Mouse (Mus musculus): ENCODE results near the gene Lrrc4c. TPM values are rescaled to one million over a fixed set of nuclear protein-coding genes. Genes with fewer than 3 reads are reported as not detected.

The Lrrc4c gene
- total and polyA plus RNA-seq, 2 experiments from 2014 or later: 0.08 to 0.66 TPM

GRCm38 (mm10) chr2:96876062-96876461 is 558.1 kb downstream of the Lrrc4c start:
- no peak overlapping the region for H3K4me3 ChIP-seq (ENCODE audit: low read depth, low read length)
- TF ChIP-seq EP300 (IDR thresholded peaks at IDR 0.05; ENCODE audit: low read depth): no peak
- no peak for TF ChIP-seq CTCF (IDR thresholded peaks at IDR 0.05; ENCODE audit: low read depth)
- ATAC-seq (ENCODE audit: insufficient read depth, low read depth) (no peak), DNase-seq (ENCODE audit: low spot score) (no peak)
- no peaks in the 10 kb centered on the region for H3K27me3 ChIP-seq (ENCODE audit: control insufficient read depth, insufficient read depth, low read length)
- no peak overlapping the region for H3K27ac ChIP-seq (ENCODE audit: low read depth)
- H3K9ac ChIP-seq (replicated peaks; ENCODE audit: low read depth, low read length): no peak overlapping the region
- H3K36me3 ChIP-seq (replicated peaks; ENCODE audit: control insufficient read depth, insufficient read depth, low read length): no peaks in the 10 kb centered on the region
- H3K4me1 ChIP-seq (ENCODE audit: control insufficient read depth, insufficient read depth): no peaks in the 10 kb centered on the region
- no peak overlapping the region for H3K4me2 ChIP-seq (ENCODE audit: low read depth, low read length)
- H3K9me3 ChIP-seq (replicated peaks; ENCODE audit: control insufficient read depth, low read length): no peaks in the 10 kb centered on the region
- 62% methylated on average over 1 of the region's 1 CpGs for WGBS

- Histone ChIP-seq H3K27ac (ENCODE audit: low read depth) (no peak overlapping the region), H3K4me2 (ENCODE audit: low read depth, low read length) (no peak overlapping the region), H3K9ac (replicated peaks; ENCODE audit: low read depth, low read length) (no peak overlapping the region), H3K4me1 (ENCODE audit: control insufficient read depth, insufficient read depth) (no peaks in the 10 kb centered on the region), H3K9me3 (replicated peaks; ENCODE audit: control insufficient read depth, low read length) (no peaks in the 10 kb centered on the region), H3K4me3 (ENCODE audit: low read depth, low read length) (no peak overlapping the region), H3K27me3 (ENCODE audit: control insufficient read depth, insufficient read depth, low read length) (no peaks in the 10 kb centered on the region), H3K36me3 (replicated peaks; ENCODE audit: control insufficient read depth, insufficient read depth, low read length) (no peaks in the 10 kb centered on the region)
- no peak for DNase-seq (ENCODE audit: low spot score)
- 71% methylated on average over 3 of the region's 3 CpGs for WGBS
- ATAC-seq (ENCODE audit: insufficient read depth, low read depth): no peak
- TF ChIP-seq EP300 (IDR thresholded peaks at IDR 0.05; ENCODE audit: low read depth) (no peak), CTCF (IDR thresholded peaks at IDR 0.05; ENCODE audit: low read depth) (no peak)
Measured at GRCm38 (mm10) chr2:96949531-96949930, 631.6 kb downstream of the Lrrc4c start.

GRCm38 (mm10) chr2:96999521-96999920 is 681.6 kb downstream of the Lrrc4c start:
- H3K4me3 ChIP-seq (ENCODE audit: low read depth, low read length): no peak overlapping the region
- DNase-seq (ENCODE audit: low spot score) (no peak), ATAC-seq (ENCODE audit: insufficient read depth, low read depth) (no peak)
- no peaks in the 10 kb centered on the region for H3K4me1 ChIP-seq (ENCODE audit: control insufficient read depth, insufficient read depth)
- no peaks in the 10 kb centered on the region for H3K27me3 ChIP-seq (ENCODE audit: control insufficient read depth, insufficient read depth, low read length)
- H3K9ac ChIP-seq (replicated peaks; ENCODE audit: low read depth, low read length): no peak overlapping the region
- no peaks in the 10 kb centered on the region for H3K9me3 ChIP-seq (replicated peaks; ENCODE audit: control insufficient read depth, low read length)
- H3K27ac ChIP-seq (ENCODE audit: low read depth): no peak overlapping the region
- TF ChIP-seq EP300 (IDR thresholded peaks at IDR 0.05; ENCODE audit: low read depth): no peak
- TF ChIP-seq CTCF (IDR thresholded peaks at IDR 0.05; ENCODE audit: low read depth): no peak
- no peaks in the 10 kb centered on the region for H3K36me3 ChIP-seq (replicated peaks; ENCODE audit: control insufficient read depth, insufficient read depth, low read length)
- no peak overlapping the region for H3K4me2 ChIP-seq (ENCODE audit: low read depth, low read length)

GRCm38 (mm10) chr2:97018319-97018718 is 700.4 kb downstream of the Lrrc4c start:
- no peak for ATAC-seq (ENCODE audit: insufficient read depth, low read depth)
- Histone ChIP-seq H3K36me3 (replicated peaks; ENCODE audit: control insufficient read depth, insufficient read depth, low read length) (no peaks in the 10 kb centered on the region), H3K9ac (replicated peaks; ENCODE audit: low read depth, low read length) (no peak overlapping the region), H3K4me1 (ENCODE audit: control insufficient read depth, insufficient read depth) (no peaks in the 10 kb centered on the region), H3K9me3 (replicated peaks; ENCODE audit: control insufficient read depth, low read length) (no peaks in the 10 kb centered on the region), H3K4me3 (ENCODE audit: low read depth, low read length) (no peak overlapping the region), H3K4me2 (ENCODE audit: low read depth, low read length) (no peak overlapping the region), H3K27me3 (ENCODE audit: control insufficient read depth, insufficient read depth, low read length) (no peaks in the 10 kb centered on the region), H3K27ac (ENCODE audit: low read depth) (no peak overlapping the region)
- WGBS: 61% methylated on average over 3 of the region's 3 CpGs
- no peak for TF ChIP-seq CTCF (IDR thresholded peaks at IDR 0.05; ENCODE audit: low read depth)
- no peak for TF ChIP-seq EP300 (IDR thresholded peaks at IDR 0.05; ENCODE audit: low read depth)
- DNase-seq (ENCODE audit: low spot score): no peak

GRCm38 (mm10) chr2:97026991-97027390 is 709.0 kb downstream of the Lrrc4c start:
- H3K27ac ChIP-seq (ENCODE audit: low read depth): no peak overlapping the region
- H3K4me3 ChIP-seq (ENCODE audit: low read depth, low read length): no peak overlapping the region
- H3K9ac ChIP-seq (replicated peaks; ENCODE audit: low read depth, low read length): no peak overlapping the region
- H3K9me3 ChIP-seq (replicated peaks; ENCODE audit: control insufficient read depth, low read length): no peaks in the 10 kb centered on the region
- H3K27me3 ChIP-seq (ENCODE audit: control insufficient read depth, insufficient read depth, low read length): no peaks in the 10 kb centered on the region
- 66% methylated on average over 1 of the region's 1 CpGs for WGBS
- ATAC-seq (ENCODE audit: insufficient read depth, low read depth) (no peak), DNase-seq (ENCODE audit: low spot score) (no peak)
- no peaks in the 10 kb centered on the region for H3K36me3 ChIP-seq (replicated peaks; ENCODE audit: control insufficient read depth, insufficient read depth, low read length)
- H3K4me1 ChIP-seq (ENCODE audit: control insufficient read depth, insufficient read depth): no peaks in the 10 kb centered on the region
- no peak overlapping the region for H3K4me2 ChIP-seq (ENCODE audit: low read depth, low read length)
- TF ChIP-seq CTCF (IDR thresholded peaks at IDR 0.05; ENCODE audit: low read depth) (no peak), EP300 (IDR thresholded peaks at IDR 0.05; ENCODE audit: low read depth) (no peak)

DNA sequence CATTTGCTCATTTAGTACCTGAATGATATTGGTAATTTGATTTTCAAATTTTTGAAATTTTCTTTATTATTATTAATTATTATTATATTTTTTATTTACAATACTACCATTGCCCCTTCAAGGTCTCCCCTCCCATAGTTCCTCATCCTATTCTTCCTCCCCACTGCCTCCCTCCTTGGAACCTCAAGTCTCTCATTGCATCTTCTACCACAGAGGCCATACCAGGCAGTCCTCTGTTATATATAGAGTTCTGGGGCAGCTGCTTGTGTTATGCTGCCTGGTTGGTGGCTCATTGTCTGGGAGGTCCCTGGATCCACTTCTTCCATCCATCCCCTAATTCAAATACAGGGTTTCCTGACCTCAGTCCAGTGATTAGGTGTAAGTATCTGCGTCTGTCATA is 709.6 kb downstream of the Lrrc4c start:
- H3K4me1 ChIP-seq (ENCODE audit: control insufficient read depth, insufficient read depth): no peaks in the 10 kb centered on the region
- no peak overlapping the region for H3K4me3 ChIP-seq (ENCODE audit: low read depth, low read length)
- H3K4me2 ChIP-seq (ENCODE audit: low read depth, low read length): no peak overlapping the region
- ATAC-seq (ENCODE audit: insufficient read depth, low read depth): no peak
- TF ChIP-seq CTCF (IDR thresholded peaks at IDR 0.05; ENCODE audit: low read depth) (no peak), EP300 (IDR thresholded peaks at IDR 0.05; ENCODE audit: low read depth) (no peak)
- no peaks in the 10 kb centered on the region for H3K9me3 ChIP-seq (replicated peaks; ENCODE audit: control insufficient read depth, low read length)
- WGBS: 75% methylated on average over 1 of the region's 1 CpGs
- no peaks in the 10 kb centered on the region for H3K27me3 ChIP-seq (ENCODE audit: control insufficient read depth, insufficient read depth, low read length)
- H3K9ac ChIP-seq (replicated peaks; ENCODE audit: low read depth, low read length): no peak overlapping the region
- no peaks in the 10 kb centered on the region for H3K36me3 ChIP-seq (replicated peaks; ENCODE audit: control insufficient read depth, insufficient read depth, low read length)
- no peak for DNase-seq (ENCODE audit: low spot score)
- no peak overlapping the region for H3K27ac ChIP-seq (ENCODE audit: low read depth)
